Mouse (Mus musculus): ENCODE data around the gene Micu1. TPM values are rescaled to one million over a fixed set of nuclear protein-coding genes. Genes with fewer than 3 reads are reported as not detected.

The Micu1 gene
- total RNA-seq, 2 experiments from 2014 or later, result 56.1 to 67.3 TPM

GRCm38 (mm10) chr10:59885174-59886080 lies 183.2 kb downstream of the Micu1 start:
- no peak for DNase-seq

- no peak for DNase-seq
Observed at GRCm38 (mm10) chr10:59886081-59886466, 183.8 kb downstream of the Micu1 start.

GRCm38 (mm10) chr10:59887432-59887831 lies 185.2 kb downstream of the Micu1 start:
- no peak for DNase-seq

- no peak for DNase-seq
Observed at GRCm38 (mm10) chr10:59889339-59889738, 187.1 kb downstream of the Micu1 start.

GRCm38 (mm10) chr10:59889953-59890751 lies 187.9 kb downstream of the Micu1 start:
- DNase-seq, result no peak

GRCm38 (mm10) chr10:59892977-59893376 lies 190.7 kb downstream of the Micu1 start:
- DNase-seq, result peak; percentile 81

GRCm38 (mm10) chr10:59894251-59895160 lies 192.2 kb downstream of the Micu1 start:
- DNase-seq, result peak; percentile 94

- no peak for DNase-seq
Observed at GRCm38 (mm10) chr10:59895460-59896186, 193.3 kb downstream of the Micu1 start.

- no peak for DNase-seq
Observed at GRCm38 (mm10) chr10:59896211-59896610, 193.9 kb downstream of the Micu1 start.

GRCm38 (mm10) chr10:59896911-59897331 lies 194.6 kb downstream of the Micu1 start:
- no peak for DNase-seq

- DNase-seq, result no peak
Observed at GRCm38 (mm10) chr10:59897511-59897910, 195.2 kb downstream of the Micu1 start.

- DNase-seq, result no peak
Observed at GRCm38 (mm10) chr10:59898180-59898778, 196.0 kb downstream of the Micu1 start.

GRCm38 (mm10) chr10:59898935-59899334 lies 196.7 kb downstream of the Micu1 start:
- no peak for DNase-seq

- DNase-seq, result peak; percentile 95
Observed at GRCm38 (mm10) chr10:59899341-59900173, 197.3 kb downstream of the Micu1 start.

- no peak for DNase-seq
Observed at GRCm38 (mm10) chr10:59900174-59900435, 197.8 kb downstream of the Micu1 start.

- DNase-seq, result no peak
Observed at GRCm38 (mm10) chr10:59900939-59901338, 198.7 kb downstream of the Micu1 start.

GRCm38 (mm10) chr10:59901463-59901862 lies 199.2 kb downstream of the Micu1 start:
- DNase-seq, result no peak

GRCm38 (mm10) chr10:59901986-59902605 lies 199.8 kb downstream of the Micu1 start:
- DNase-seq, result no peak

- peak; percentile 14 for DNase-seq
Observed at GRCm38 (mm10) chr10:59902606-59902990, 200.3 kb downstream of the Micu1 start.

- peak; percentile 24 for DNase-seq
Observed at GRCm38 (mm10) chr10:59903170-59903569, 200.9 kb downstream of the Micu1 start.

All from adrenal gland, postnatal 10 days (tissue).